Mouse (Mus musculus) G1E (cell line): ENCODE results near the gene Cntn4.

ENCODE experiments used
- CTCF ChIP-seq: IDR thresholded peaks from 2 replicates; pipeline ENCODE4 v1.5.1; 2012; ENCODE audit warnings: low read depth, low read length, inconsistent platforms, mixed read lengths
- GATA1 ChIP-seq: IDR thresholded peaks from 2 replicates; pipeline ENCODE4 v1.6.1; 2012; ENCODE audit warnings: borderline replicate concordance, low read length, inconsistent platforms, mixed read lengths
- POLR2AphosphoS5 ChIP-seq: IDR thresholded peaks from 2 replicates; pipeline ENCODE4 v1.6.1; 2012; ENCODE audit warnings: low read depth, low read length, inconsistent platforms; ENCODE audit not compliant: insufficient replicate concordance

DNA sequence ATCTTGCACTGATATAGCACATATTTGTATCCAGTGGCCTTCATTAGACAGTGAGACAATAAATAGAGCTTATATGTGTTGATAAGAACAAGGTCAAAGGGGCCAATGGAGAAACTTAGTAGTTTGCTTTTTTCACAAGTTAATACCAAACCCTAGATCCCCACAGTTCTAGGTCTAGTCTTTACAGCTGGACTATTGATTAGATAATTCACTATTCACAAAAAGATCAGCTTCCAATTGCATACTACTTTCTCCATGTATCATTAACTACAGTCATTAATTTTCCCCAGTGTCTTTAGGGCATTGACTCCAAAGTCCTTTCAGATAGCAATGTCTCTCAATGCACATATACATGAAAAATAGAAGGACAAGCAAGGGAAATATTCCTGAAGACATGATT is 745.5 kb downstream of the Cntn4 start:
- TF ChIP-seq CTCF (no peak), GATA1 (no peak), POLR2AphosphoS5 (no peak)
